18 mouse cellular contexts compared by ENCODE assay signal in the genomic region with DNA sequence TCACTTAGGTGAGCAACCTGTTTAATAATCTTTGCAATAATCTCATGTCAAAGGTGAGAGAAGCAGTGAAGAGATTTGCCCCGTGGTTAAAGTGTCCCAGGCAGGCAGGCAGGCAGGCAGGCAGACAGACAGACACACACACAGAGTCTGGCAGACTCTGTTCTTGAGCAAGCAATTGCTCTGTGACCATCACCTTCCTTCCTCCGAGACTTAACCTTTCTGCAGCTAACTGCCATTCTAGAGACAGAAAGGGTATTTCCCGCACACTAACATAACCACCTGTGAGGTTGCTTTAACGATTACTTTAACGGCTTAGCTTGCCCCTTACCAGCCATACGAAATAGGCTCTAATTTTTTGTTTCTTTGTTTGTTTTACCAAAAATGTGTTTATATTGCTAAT. TPM values are rescaled to one million over a fixed set of nuclear protein-coding genes. Genes with fewer than 3 reads are reported as not detected.
DNase-seq lines count a peak whose midpoint lies in the region; ATAC-seq lines count a peak whose summit lies in the region.
"Had no signal": no experiment of that assay in that cellular context is flagged by ENCODE, and none has a peak within 500 bp of the region (broad histone marks: within the 10 kb centered on the region; RNA-seq: fewer than 3 reads in every experiment).

No protein-coding gene starts in this region.

- peak; percentile 9 for DNase-seq in A20 (ENCODE audit: low read depth, low spot score)
- DNase-seq in CD4-positive, CD25-positive, alpha-beta regulatory T cell, adult 2 months (ENCODE audit: low read depth, low spot score), result peak; percentile 67
- DNase-seq in naive thymus-derived CD4-positive, alpha-beta T cell, adult 2 months (ENCODE audit: low read depth), result peak; percentile 37
- no peak for DNase-seq in spleen, postnatal 36 days (ENCODE audit: low spot score in 2 of 2)
- DNase-seq in gastrocnemius, postnatal 14 days, result no peak
- DNase-seq: adrenal gland, postnatal 10 days; cerebellum, adult 11-12 months; cerebellum, postnatal 10 days; gastrocnemius, adult 2 months; gastrocnemius, postnatal 36 days; heart, adult 2 months; heart, postnatal 4 days; kidney, adult 18-20 months had no signal

- intact Hi-C loops in gastrocnemius, postnatal 14 days (cut with DNase I; ENCODE audit: low total_unique reads), result no loop called here

- peak; percentile 56 for ATAC-seq in granulocyte monocyte progenitor cell, adult 5-6 weeks (replicated peaks; ENCODE audit: poor library complexity, severe bottlenecking)
- ATAC-seq: forebrain, embryonic 14.5 days; hindbrain, embryonic 16.5 days; intestine, embryonic 15.5 days; Patski had no signal

RNA-seq across cellular contexts. Expression of gene Frmd6, which starts 30.4 kb away (rescaled TPM):
- 2.6 and 4.1 TPM in 2 replicates for total RNA-seq in granulocyte monocyte progenitor cell, adult 5-6 weeks (2014; fragmentation: Nextera tagmentation)
- total RNA-seq in granulocyte monocyte progenitor cell, adult 5-6 weeks (2017), result 4.1 and 7.4 TPM in 2 replicates
- 10 to 100 TPM; 21.4 to 23.6 TPM for total RNA-seq in gastrocnemius, postnatal 14 days (2021)

Comparison
In these comparisons a context has a peak if more than half of its experiments do, and no peak if none do; other contexts are left out.
1. DNase-seq: peak in A20 (single experiment), CD4-positive, CD25-positive, alpha-beta regulatory T cell, adult 2 months (single experiment) and naive thymus-derived CD4-positive, alpha-beta T cell, adult 2 months (single experiment); none in spleen, postnatal 36 days (0 of 2) and gastrocnemius, postnatal 14 days (single experiment).